Mouse (Mus musculus): Measurements from ENCODE around the gene Arl3.

The Arl3 gene

DNA sequence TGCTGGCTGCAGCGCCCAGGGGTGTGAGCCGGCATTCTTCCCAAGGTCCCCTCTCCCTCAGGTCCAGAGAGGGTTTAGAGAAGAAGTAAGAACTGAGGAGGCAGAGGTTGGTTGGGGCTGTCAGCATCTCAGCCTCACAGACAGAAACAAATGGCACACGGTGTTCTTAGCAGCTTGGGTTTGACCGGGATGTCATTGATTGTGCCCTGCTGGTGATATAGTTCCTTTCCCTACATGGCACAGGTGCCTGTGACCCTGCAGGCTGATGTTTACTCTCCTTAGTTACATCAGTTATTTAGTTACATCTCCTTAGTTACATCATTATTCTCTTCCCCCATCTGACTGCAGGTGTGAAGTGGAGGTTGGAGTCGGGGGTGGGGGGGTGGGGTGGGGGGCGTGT lies 18.6 kb upstream of the Arl3 start:
- WGBS = 93% methylated on average over 6 of the region's 6 CpGs

DNA sequence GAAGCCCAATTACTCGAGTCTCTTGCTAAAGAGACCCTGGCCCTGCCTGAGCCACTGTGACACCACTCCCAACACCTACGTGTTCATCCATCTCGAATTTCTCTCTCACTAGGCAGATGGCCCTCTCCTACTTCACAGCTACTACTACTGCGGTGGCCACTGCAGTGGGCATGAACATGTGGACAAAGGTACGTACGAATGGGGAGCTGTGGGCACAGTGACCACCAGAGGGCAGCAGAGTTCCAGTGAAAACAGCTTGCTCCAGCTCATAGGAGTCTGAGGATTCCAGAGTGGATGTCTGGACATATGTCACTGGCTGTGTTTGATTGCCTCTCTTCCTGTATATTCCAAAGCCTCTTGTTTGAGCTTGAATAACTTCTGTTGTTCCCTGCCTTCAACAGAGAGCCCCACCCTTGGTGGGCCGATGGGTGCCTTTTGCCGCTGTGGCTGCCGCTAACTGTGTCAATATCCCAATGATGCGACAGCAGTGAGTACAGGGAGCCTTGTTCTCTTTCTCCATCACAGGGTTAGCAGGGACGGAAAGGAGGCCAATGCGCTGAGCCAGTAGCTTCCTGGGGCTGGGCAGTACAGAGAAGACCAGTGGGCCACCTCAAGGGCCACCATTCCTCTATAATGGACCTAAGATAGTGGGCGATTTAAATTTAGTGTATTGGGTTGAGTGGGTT lies 15.0 kb upstream of the Arl3 start:
- WGBS = 52% methylated on average over 13 of the region's 13 CpGs

- 84% methylated on average over 4 of the region's 4 CpGs for WGBS
Measured at GRCm38 (mm10) chr19:46575196-46575595, 2.2 kb upstream of the Arl3 start.

DNA sequence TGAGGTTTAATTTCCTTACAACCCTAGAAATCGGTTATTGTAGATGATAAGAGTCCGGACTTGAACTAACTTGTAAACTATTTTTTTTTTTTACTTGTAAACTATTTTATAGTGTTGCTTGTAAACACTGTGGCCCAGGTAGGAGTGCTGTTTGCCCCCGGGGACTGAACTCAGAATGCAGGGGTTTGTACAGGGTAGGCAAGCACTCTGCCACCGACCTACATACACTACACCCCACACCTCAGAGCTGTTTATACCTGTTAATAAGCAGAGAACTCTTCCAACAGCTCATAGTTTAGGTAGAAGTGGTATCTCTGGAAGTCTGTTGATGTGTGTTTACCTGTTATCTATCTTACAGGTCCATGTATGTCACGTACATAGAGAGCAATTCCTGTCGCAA lies 992 bp upstream of the Arl3 start:
- 49% methylated on average over 6 of the region's 6 CpGs for WGBS

DNA sequence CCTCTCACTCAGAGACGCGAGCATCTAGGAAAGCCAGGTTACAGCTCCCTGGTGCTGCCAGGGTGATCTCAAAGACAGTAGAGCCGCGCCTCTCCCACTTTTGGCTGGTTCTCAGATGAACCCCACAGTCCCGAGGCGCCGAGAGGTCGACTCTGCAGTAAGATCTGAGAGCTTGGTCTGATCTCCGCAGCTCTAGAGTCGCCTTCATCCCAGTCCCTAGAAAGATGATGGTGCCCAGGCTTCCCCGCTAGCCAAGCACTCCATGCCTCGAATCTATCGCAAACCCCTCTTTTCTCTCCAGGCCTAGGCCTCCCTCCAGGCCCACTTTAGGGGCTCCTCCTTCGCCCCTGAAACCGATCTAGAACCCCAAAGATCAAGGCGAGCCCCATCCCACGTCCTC lies 450 bp downstream of the Arl3 start:
- 0% methylated on average over 17 of the region's 17 CpGs for WGBS

- WGBS = 7% methylated on average over 10 of the region's 10 CpGs
Measured at GRCm38 (mm10) chr19:46571878-46572244, 1.1 kb downstream of the Arl3 start.

GRCm38 (mm10) chr19:46571211-46571877 lies 1.7 kb downstream of the Arl3 start:
- WGBS = 65% methylated on average over 3 of the region's 3 CpGs

DNA sequence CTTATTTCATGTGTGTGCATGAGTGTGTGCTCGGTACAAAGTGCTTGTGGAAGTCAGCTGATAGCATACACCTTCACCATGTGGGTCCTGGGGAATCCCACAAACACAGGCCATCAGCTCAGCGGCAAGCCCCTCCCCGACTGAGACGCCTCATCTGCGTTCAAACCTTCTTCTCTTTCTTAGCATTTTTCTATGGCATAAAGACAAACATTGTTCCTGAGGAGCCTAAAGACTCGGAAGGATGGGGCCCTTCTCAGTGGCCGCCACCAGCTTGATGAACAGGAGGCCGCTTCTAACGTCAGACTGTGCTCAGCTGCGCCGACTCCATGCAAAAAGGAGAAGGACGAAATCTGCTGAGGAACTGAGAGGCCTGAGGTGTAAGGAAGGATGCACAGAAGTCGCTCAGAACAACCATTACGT lies 8.9 kb downstream of the Arl3 start:
- WGBS = 66% methylated on average over 14 of the region's 14 CpGs

GRCm38 (mm10) chr19:46563603-46564002 lies 9.4 kb downstream of the Arl3 start:
- WGBS = 75% methylated on average over 4 of the region's 4 CpGs

GRCm38 (mm10) chr19:46562581-46563515 lies 10.2 kb downstream of the Arl3 start:
- WGBS = 83% methylated on average over 14 of the region's 14 CpGs

DNA sequence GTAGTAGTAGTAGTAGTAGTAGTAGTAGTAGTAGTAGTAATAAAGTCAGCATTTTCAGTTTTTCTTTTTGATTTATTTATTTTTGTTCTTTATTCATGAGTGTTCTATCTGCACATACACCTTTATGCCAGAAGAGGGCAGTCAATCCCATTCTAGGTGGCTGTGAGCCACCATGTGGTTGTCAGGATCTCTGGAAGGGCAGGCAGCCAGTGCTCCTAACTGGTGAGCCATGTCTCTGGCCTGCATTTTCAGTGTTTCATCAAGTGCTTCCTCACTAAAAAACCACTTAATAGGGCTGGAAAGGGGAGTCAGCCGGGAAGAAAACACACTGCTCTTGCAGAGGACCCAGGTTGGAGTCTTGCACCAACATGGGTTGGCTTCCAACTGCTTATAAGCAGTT lies 10.9 kb downstream of the Arl3 start:
- WGBS = 21% methylated on average over 1 of the region's 1 CpGs

DNA sequence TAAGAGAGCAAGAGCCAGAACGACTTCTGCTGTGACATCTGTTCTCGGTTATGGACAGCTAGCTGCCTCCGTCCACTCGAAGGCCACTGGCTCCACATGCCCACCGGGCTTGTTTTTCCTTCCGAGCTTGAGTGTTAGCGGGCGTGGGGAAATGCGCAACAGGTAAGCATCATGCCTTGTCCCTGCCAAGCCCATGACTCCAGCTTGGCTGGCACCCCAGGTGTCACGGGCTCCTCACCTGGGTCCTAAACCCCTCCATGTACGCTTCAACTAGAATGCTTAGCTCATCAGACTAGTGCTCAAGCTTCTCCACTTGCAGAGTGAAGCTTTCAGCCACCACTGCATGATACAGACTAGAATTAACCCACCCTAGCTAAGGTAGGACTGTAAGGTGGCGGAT lies 14.4 kb downstream of the Arl3 start:
- WGBS = 84% methylated on average over 12 of the region's 12 CpGs

DNA sequence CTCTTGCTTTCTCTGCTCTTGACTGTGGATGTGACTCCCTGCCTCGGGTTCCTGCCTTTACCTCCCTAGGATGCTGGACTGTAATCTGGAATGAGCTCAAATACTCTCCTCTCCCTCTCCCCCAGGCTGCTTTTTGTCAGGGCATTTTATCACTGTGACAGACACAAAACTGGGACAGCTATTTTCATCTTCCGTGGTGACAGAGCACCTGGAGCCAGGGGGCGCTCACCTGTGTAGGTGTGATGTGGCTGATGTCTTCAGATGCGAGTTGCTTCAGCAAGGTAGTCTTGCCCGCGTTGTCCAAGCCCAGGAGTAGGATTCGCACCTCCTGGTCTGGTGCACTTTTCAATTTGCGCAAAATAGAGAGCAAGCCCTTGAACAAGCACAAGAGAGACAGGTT lies 15.0 kb downstream of the Arl3 start:
- 73% methylated on average over 8 of the region's 8 CpGs for WGBS

- 33% methylated on average over 11 of the region's 11 CpGs for WGBS
Measured at GRCm38 (mm10) chr19:46553541-46553955, 19.4 kb downstream of the Arl3 start.

DNA sequence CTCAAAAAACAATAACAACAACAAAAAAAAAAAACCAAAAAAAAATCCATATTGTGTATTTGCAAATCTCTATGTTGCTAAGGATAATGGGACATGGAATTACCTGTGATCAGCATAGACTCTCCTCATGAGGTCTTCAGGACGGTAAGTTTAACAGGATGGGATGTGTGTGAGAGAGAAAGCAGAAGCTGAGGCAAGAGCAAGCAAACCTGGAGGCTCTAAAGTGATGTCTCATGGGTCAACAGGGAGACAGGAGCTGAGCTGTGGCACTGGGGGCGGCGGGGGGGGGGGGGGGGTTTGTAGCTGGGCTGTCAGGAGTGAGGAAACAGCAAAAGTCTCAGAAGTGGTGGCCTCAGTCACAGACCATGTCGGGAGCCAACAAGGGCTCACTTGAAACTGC lies 20.5 kb downstream of the Arl3 start:
- 83% methylated on average over 4 of the region's 4 CpGs for WGBS

DNA sequence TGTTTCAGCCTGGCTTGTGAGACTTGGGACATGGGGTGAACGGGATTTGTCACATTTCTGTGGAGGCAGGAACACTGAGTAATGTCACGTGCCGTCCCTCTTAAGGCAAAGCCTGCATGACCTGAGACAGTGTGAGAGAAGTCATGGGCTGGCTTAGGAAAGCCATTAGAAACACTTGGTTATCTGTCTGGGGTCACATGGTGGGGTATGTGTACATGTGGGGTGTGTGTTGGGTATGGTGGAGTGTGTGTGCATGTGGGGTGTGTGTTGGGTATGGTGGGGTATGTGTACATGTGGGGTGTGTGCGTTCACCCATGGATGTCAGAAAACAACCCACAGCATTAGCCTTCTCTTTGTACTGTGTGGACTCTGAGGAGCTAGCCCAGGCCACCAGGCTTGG lies 22.6 kb downstream of the Arl3 start:
- 94% methylated on average over 4 of the region's 4 CpGs for WGBS

DNA sequence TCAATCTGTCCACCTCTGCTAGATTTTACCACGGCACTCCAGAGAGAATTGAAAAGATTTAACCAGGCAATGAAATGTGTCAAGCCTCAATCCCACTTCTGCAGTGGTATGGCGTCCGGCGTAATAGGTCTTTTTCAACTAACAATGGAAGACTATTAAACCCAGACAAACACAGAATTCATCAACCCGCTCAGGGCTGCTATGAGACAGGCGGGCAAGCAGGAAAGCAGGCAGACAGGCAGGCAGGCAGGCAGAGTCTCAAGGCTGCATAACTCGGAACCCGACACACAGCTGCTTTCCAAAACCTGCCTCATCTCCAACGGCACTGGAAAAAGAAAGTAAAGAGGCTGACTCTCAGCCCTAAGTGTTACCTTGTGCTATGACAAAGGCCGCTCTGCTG lies 24.9 kb downstream of the Arl3 start:
- 55% methylated on average over 10 of the region's 10 CpGs for WGBS

DNA sequence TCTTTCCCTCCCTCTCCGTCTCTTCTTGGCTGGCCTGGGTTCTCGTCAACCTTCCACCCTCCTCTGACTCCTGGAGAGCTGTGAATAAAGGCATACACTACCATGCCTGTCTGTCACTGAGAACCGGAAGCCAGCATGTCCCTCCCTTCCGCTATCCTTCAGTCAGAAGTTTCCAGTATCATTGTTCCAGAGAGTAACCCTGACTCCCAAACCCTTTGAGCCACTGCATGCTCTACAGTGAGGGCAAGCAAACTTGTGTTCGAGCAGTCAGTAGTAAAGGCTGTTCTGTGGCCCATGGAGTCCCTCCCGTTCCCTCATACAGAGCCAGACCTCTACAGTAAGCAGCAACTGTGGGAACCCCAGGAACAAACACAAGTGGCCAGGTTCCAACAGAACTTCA lies 25.4 kb downstream of the Arl3 start:
- WGBS = 77% methylated on average over 6 of the region's 6 CpGs

- 90% methylated on average over 8 of the region's 8 CpGs for WGBS
Measured at GRCm38 (mm10) chr19:46542750-46543149, 30.2 kb downstream of the Arl3 start.

- WGBS = 90% methylated on average over 6 of the region's 6 CpGs
Measured at GRCm38 (mm10) chr19:46538213-46538612, 34.8 kb downstream of the Arl3 start.

DNA sequence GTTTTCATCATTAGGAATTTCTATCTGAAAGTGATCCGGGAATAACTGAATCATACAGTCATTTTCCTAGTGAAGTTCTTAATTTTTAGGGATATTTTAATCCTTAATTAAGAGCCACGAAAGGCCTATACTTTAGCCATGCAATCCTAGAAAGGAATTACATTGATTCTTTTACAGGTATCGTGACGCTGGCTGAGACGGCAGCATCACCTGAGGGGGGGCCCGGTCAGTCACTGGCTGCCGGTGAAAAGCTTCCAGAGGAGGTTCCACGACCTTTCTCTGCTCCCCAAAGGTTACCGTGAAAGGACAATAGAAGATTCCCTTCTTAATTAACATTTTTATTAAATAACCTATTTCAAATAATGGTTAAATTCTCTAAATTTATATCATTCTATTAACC lies 35.6 kb downstream of the Arl3 start:
- WGBS = 95% methylated on average over 9 of the region's 9 CpGs

DNA sequence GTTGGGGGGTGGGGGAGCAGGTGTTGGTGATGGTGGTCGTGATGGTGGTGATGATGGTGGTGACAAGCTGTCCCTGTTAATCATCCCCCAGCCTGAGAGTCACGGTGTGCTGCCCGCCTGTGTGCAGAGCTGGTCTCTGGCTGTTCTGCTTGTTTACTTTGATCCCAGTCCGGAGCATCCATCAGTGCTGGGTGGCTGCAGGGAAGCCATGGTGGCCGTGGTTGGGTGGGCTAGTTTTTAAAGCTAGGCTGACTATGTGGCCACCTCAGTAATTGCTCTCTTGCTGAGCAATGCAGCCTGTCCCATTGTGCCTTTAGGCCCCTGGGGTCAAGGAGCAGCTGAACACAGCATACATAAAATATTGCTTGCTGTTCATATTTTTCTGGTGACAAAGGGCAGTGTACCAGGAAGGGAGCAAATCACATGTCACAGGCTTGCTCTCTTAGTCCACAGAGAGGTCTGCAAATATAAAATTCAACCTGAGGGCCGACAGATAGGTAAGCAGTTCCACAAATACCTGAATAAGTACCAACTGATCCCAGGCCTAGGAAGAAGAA lies 38.4 kb downstream of the Arl3 start:
- 79% methylated on average over 6 of the region's 6 CpGs for WGBS

All from cerebral cortex, adult 2 months (tissue).